Mouse (Mus musculus) limb, embryonic 14.5 days (tissue): ENCODE data around the gene Gp1ba. TPM values are rescaled to one million over a fixed set of nuclear protein-coding genes. Genes with fewer than 3 reads are reported as not detected.

Source experiments
- ATAC-seq: fragments of 200-750 bp; cut with Nextera tagmentation; 2 replicates; pipeline ENCODE4 v1.8.0; 2017; ENCODE audit warnings: low read depth, moderate number of reproducible peaks, moderate TSS enrichment; ENCODE audit not compliant: low FRiP score
- DNase-seq: peaks from one replicate; pipeline ENCODE4 v3.0.0-alpha.2; 2015; ENCODE audit warnings: low spot score
- H3K27ac ChIP-seq: fragments of 300-500 bp; sonication (generic); replicated peaks from 2 replicates; pipeline ENCODE4 v1.5.1; 2014; ENCODE audit warnings: low read depth, mild to moderate bottlenecking, low read length, moderate library complexity, mixed read lengths
- H3K27me3 ChIP-seq: fragments of 300-500 bp; sonication (generic); 2 replicates; pipeline ENCODE4 v1.6.1; 2014; ENCODE audit warnings: low read length, mixed read lengths; ENCODE audit not compliant: control insufficient read depth, insufficient read depth
- H3K36me3 ChIP-seq: fragments of 300-500 bp; sonication (generic); 2 replicates; pipeline ENCODE4 v1.6.1; 2014; ENCODE audit warnings: mild to moderate bottlenecking, low read length, moderate library complexity, mixed read lengths; ENCODE audit not compliant: control insufficient read depth, insufficient read depth
- H3K4me1 ChIP-seq: fragments of 300-500 bp; sonication (generic); 2 replicates; pipeline ENCODE4 v1.6.1; 2014; ENCODE audit warnings: antibody characterized with exemption, low read length, mixed read lengths; ENCODE audit not compliant: control insufficient read depth, insufficient read depth
- H3K4me2 ChIP-seq: fragments of 300-500 bp; sonication (generic); replicated peaks from 2 replicates; pipeline ENCODE4 v1.6.1; 2014; ENCODE audit warnings: low read depth, mild to moderate bottlenecking, low read length, moderate library complexity; ENCODE audit not compliant: severe bottlenecking
- H3K4me3 ChIP-seq: fragments of 300-500 bp; sonication (generic); replicated peaks from 2 replicates; pipeline ENCODE4 v1.5.1; 2014; ENCODE audit warnings: low read length
- H3K9ac ChIP-seq: fragments of 300-500 bp; sonication (generic); 2 replicates; pipeline ENCODE4 v1.6.1; 2014; ENCODE audit warnings: mild to moderate bottlenecking, low read depth, low read length, moderate library complexity; ENCODE audit not compliant: severe bottlenecking
- H3K9me3 ChIP-seq: fragments of 300-500 bp; sonication (generic); 2 replicates; pipeline ENCODE4 v1.6.1; 2016; ENCODE audit warnings: low read length; ENCODE audit not compliant: control insufficient read depth
- POLR2A ChIP-seq: fragments of 200-500 bp; IDR thresholded peaks from 2 replicates; pipeline ENCODE4 v1.8.0; 2012; ENCODE audit warnings: inconsistent platforms, mild to moderate bottlenecking, moderate library complexity, borderline replicate concordance; ENCODE audit not compliant: insufficient read depth, insufficient read length; ENCODE audit errors: extremely low read depth
- WGBS: fragments of 180-500 bp; shearing (Covaris S2); extraction: QIAGEN DNeasy Blood & Tissue Kit; methylation state at CpG from one replicate; pipeline ENCODE4 v1.1.7; 2014; 5-methylcytosine and 5-hydroxymethylcytosine counted together
- polyA plus RNA-seq, 2 experiments: library from polyadenylated mRNA; depleted of rRNA in 1 of 2; stranded (reverse) in 1 of 2; unstranded in 1 of 2; fragments of >200 nt; fragmentation: Nextera tagmentation in 1 of 2; extraction: Ambion mirVana in 1 of 2; gene quantifications; 2 replicates each; pipeline versions ENCODE4 v1.2.1 to v1.2.3; 2012 to 2014

Gene Gp1ba
- polyA plus RNA-seq, 2 experiments, result 0.47 to 0.56 TPM

- TF ChIP-seq POLR2A, result no peak
- no peaks in the 10 kb centered on the region for H3K9me3 ChIP-seq
- H3K4me1 ChIP-seq, result peaks cover 10% of the 10 kb centered on the region
- ATAC-seq (no peak), DNase-seq (no peak)
- H3K9ac ChIP-seq, result no peak overlapping the region
- H3K27me3 ChIP-seq, result no peaks in the 10 kb centered on the region
- H3K4me2 ChIP-seq, result no peak overlapping the region
- peaks cover 24% of the 10 kb centered on the region for H3K36me3 ChIP-seq
- H3K27ac ChIP-seq, result no peak overlapping the region
- no peak overlapping the region for H3K4me3 ChIP-seq
- 83% methylated on average over 7 of the region's 7 CpGs for WGBS
Measured at GRCm38 (mm10) chr11:70641241-70641640, 2.3 kb downstream of the Gp1ba start.

- TF ChIP-seq POLR2A, result no peak
- H3K9ac ChIP-seq, result no peak overlapping the region
- WGBS, result 90% methylated on average over 6 of the region's 6 CpGs
- H3K36me3 ChIP-seq, result peaks cover 24% of the 10 kb centered on the region
- H3K9me3 ChIP-seq, result no peaks in the 10 kb centered on the region
- no peak for DNase-seq
- no peak overlapping the region for H3K4me2 ChIP-seq
- H3K4me1 ChIP-seq, result peaks cover 13% of the 10 kb centered on the region
- no peak overlapping the region for H3K27ac ChIP-seq
- no peak overlapping the region for H3K4me3 ChIP-seq
- ATAC-seq, result no peak
- no peaks in the 10 kb centered on the region for H3K27me3 ChIP-seq
Measured at GRCm38 (mm10) chr11:70643051-70643450, 4.1 kb downstream of the Gp1ba start.

DNA sequence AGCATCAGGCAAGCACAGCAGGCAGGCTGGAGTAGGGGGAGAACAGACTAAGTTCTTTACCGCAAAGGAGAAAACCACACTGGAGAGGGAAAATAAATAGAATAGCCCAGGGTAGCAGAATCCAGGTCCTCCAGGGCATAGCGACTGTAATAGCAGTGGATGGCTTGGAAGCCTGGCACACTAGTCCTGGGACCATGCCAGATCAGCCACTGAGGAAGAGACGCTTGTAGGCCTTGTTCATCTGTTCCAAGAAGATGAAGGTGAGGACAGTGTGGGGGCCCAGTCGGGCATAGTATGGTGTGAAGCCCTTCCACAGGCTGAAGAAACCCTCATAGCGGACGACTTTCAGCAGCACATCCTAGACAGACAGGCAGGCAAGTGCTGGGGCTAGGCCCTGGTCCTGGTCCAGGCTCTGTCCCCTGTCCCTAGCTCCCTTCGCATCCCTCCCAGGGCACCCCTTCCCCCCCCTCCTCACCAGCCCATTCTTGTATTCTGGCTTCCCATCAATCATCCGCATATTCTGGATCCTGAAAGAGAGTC, 5.7 kb downstream of the Gp1ba start:
- Histone ChIP-seq H3K4me1 (peaks cover 19% of the 10 kb centered on the region), H3K4me3 (no peak overlapping the region), H3K9ac (no peak overlapping the region), H3K27me3 (no peaks in the 10 kb centered on the region), H3K9me3 (no peaks in the 10 kb centered on the region), H3K36me3 (peaks cover 39% of the 10 kb centered on the region), H3K4me2 (no peak overlapping the region), H3K27ac (no peak overlapping the region)
- 94% methylated on average over 8 of the region's 8 CpGs for WGBS
- ATAC-seq, result no peak
- no peak for TF ChIP-seq POLR2A
- DNase-seq, result no peak

- Histone ChIP-seq H3K36me3 (peaks cover 49% of the 10 kb centered on the region), H3K9me3 (no peaks in the 10 kb centered on the region), H3K9ac (peak overlapping the region; percentile 86), H3K4me2 (peak overlapping the region; percentile 91), H3K27ac (no peak overlapping the region), H3K27me3 (no peaks in the 10 kb centered on the region), H3K4me1 (peaks cover 19% of the 10 kb centered on the region), H3K4me3 (peak overlapping the region; percentile 75)
- TF ChIP-seq POLR2A, result no peak
- ATAC-seq, result no peak
- WGBS, result 93% methylated on average over 12 of the region's 12 CpGs
- DNase-seq, result no peak
Measured at GRCm38 (mm10) chr11:70645461-70646258, 6.7 kb downstream of the Gp1ba start.

DNA sequence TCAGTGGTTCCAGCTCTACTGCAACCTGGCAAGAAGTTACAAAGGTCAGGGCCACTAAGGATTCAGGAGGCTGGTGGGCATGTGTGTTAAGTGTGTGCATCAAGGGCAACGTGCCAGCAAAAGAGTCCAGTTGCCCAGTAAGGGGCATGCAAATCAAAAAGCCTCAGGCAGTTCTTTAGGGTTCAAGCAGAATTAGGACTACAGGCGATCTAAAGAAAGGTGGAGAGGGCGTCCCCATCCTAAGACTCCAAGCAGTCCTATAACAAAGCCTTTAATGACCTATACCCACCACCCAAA, 7.3 kb downstream of the Gp1ba start:
- H3K4me3 ChIP-seq, result peak overlapping the region; percentile 75
- peaks cover 22% of the 10 kb centered on the region for H3K4me1 ChIP-seq
- H3K9me3 ChIP-seq, result no peaks in the 10 kb centered on the region
- WGBS, result 24% methylated on average over 3 of the region's 3 CpGs
- H3K27me3 ChIP-seq, result no peaks in the 10 kb centered on the region
- peak overlapping the region; percentile 86 for H3K27ac ChIP-seq
- peaks cover 55% of the 10 kb centered on the region for H3K36me3 ChIP-seq
- peak overlapping the region; percentile 91 for H3K4me2 ChIP-seq
- DNase-seq (no peak), ATAC-seq (no peak)
- H3K9ac ChIP-seq, result peak overlapping the region; percentile 86
- TF ChIP-seq POLR2A, result no peak
